Mouse (Mus musculus): ENCODE measurements at regions not wholly inside any gene's neighbourhood (a gene's known extent, or its start where the extent isn't known, plus 50 kb on each side); places are given as distances from the start of the nearest gene placed in this dataset.
A peak's percentile ranks its signal among the peaks of the same experiment; 100 is the strongest.

DNA sequence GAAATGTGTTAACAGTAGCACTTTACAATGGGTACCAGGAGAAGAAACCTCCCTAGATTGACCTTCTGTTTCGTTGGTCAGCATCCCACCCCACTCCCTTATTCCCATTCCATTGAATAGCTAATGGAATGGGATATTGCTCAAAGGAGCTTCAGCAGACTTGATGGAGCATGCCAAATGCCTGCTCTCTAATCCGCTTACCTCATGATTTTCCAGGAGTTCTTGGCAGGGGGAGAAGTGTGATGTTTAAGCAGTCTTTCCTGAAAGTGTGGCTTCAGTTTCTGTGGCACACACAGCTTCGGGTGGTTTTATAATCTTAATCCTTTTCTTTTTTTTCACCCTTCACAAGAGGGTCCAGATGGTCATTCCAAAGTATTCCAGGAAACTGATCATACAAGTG is 264.7 kb upstream of the Smarca2 start:
- no peaks in the 10 kb centered on the region for H3K9me3 ChIP-seq (replicated peaks; ENCODE audit: low read length)
- no peak overlapping the region for H3K9ac ChIP-seq (ENCODE audit: low read depth, low read length)
- TF ChIP-seq CTCF (IDR thresholded peaks at IDR 0.05; ENCODE audit: low read depth) = no peak
- DNase-seq (ENCODE audit: low spot score) (no peak), ATAC-seq (replicated peaks; ENCODE audit: low FRiP score, low read depth) (no peak)
- H3K4me2 ChIP-seq (ENCODE audit: low read length) = no peak overlapping the region
- no peak overlapping the region for H3K27ac ChIP-seq
- no peaks in the 10 kb centered on the region for H3K36me3 ChIP-seq (ENCODE audit: insufficient read depth, low read length)
- no peak overlapping the region for H3K4me3 ChIP-seq (replicated peaks; ENCODE audit: low read depth, low read length)
- WGBS = 63% methylated on average over 3 of the region's 3 CpGs
- no peaks in the 10 kb centered on the region for H3K27me3 ChIP-seq (ENCODE audit: insufficient read depth, low read length)
- no peaks in the 10 kb centered on the region for H3K4me1 ChIP-seq (replicated peaks; ENCODE audit: insufficient read depth, low read length)

DNA sequence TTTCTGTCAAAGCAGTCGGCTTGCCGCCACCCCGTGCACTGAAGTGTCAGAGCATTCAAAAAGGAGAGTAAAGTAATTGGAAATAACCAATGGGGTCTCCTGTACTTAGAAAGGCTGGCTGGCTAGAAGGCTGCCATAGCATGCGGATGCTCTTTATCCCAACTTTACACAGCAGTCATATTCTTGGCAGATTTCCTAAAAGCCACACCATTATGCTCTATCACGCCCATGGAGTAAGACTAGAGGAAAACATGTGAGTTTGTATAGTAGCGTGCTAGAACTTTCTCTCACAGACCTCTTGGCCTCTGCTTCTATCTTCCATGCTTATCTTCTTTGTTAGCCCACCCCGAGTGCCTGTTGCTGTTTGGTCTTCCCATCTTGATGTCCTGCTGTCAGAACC is 249.8 kb upstream of the Smarca2 start:
- ATAC-seq (replicated peaks; ENCODE audit: low FRiP score, low read depth) (no peak), DNase-seq (ENCODE audit: low spot score) (peak; percentile 8)
- 77% methylated on average over 7 of the region's 7 CpGs for WGBS
- no peak for TF ChIP-seq CTCF (IDR thresholded peaks at IDR 0.05; ENCODE audit: low read depth)
- H3K4me1 ChIP-seq (replicated peaks; ENCODE audit: insufficient read depth, low read length) = no peaks in the 10 kb centered on the region
- no peaks in the 10 kb centered on the region for H3K27me3 ChIP-seq (ENCODE audit: insufficient read depth, low read length)
- no peak overlapping the region for H3K4me3 ChIP-seq (replicated peaks; ENCODE audit: low read depth, low read length)
- H3K4me2 ChIP-seq (ENCODE audit: low read length) = no peak overlapping the region
- no peaks in the 10 kb centered on the region for H3K36me3 ChIP-seq (ENCODE audit: insufficient read depth, low read length)
- no peak overlapping the region for H3K9ac ChIP-seq (ENCODE audit: low read depth, low read length)
- no peaks in the 10 kb centered on the region for H3K9me3 ChIP-seq (replicated peaks; ENCODE audit: low read length)
- H3K27ac ChIP-seq = no peak overlapping the region

DNA sequence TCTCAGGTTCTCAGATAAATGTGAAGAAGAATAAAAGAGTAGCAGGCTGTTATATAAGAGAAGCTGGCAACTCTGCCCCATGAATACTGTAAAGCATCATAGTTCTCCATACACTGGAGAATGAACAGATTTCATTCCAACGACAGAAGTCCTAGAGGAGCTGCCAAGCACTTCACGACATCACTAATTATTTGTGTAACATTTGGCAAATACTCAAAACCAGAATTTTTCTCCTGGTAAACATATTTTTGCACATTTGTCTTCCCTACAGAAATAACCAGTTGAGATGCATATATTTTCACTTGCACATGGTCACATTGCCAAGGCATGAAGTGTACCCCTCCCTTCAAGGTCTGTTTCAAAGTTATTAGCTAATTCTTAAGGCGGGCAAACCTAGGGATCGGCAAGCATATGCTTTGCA is 220.9 kb upstream of the Smarca2 start:
- Histone ChIP-seq H3K4me3 (replicated peaks; ENCODE audit: low read depth, low read length) (no peak overlapping the region), H3K9me3 (replicated peaks; ENCODE audit: low read length) (no peaks in the 10 kb centered on the region), H3K27me3 (ENCODE audit: insufficient read depth, low read length) (no peaks in the 10 kb centered on the region), H3K4me2 (ENCODE audit: low read length) (no peak overlapping the region), H3K36me3 (ENCODE audit: insufficient read depth, low read length) (no peaks in the 10 kb centered on the region), H3K4me1 (replicated peaks; ENCODE audit: insufficient read depth, low read length) (no peaks in the 10 kb centered on the region), H3K9ac (ENCODE audit: low read depth, low read length) (no peak overlapping the region), H3K27ac (no peak overlapping the region)
- DNase-seq (ENCODE audit: low spot score) (no peak), ATAC-seq (replicated peaks; ENCODE audit: low FRiP score, low read depth) (no peak)
- WGBS = 79% methylated on average over 4 of the region's 4 CpGs
- no peak for TF ChIP-seq CTCF (IDR thresholded peaks at IDR 0.05; ENCODE audit: low read depth)

DNA sequence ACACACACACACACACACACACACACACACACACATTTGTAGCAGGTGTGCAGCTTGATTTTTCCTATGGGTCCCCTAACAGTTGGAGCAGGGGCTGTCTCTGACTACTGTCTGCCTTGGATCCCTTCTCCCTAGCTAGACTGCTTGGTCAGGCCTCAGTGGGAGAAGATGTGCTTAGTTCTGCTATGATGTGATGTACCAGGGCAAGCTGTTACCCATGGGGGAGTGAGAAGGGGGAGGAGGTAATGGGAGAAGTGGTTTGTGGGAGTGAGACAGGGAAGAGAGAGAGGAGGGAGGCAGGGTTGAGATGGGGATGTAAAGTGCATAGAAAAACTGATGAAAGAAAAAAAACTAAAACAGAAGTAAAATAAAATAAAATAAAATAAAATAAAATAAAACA is 218.8 kb upstream of the Smarca2 start:
- TF ChIP-seq CTCF (IDR thresholded peaks at IDR 0.05; ENCODE audit: low read depth) = no peak
- no peaks in the 10 kb centered on the region for H3K9me3 ChIP-seq (replicated peaks; ENCODE audit: low read length)
- H3K27ac ChIP-seq = no peak overlapping the region
- H3K9ac ChIP-seq (ENCODE audit: low read depth, low read length) = no peak overlapping the region
- H3K4me3 ChIP-seq (replicated peaks; ENCODE audit: low read depth, low read length) = no peak overlapping the region
- ATAC-seq (replicated peaks; ENCODE audit: low FRiP score, low read depth) = no peak
- no peaks in the 10 kb centered on the region for H3K27me3 ChIP-seq (ENCODE audit: insufficient read depth, low read length)
- no peak overlapping the region for H3K4me2 ChIP-seq (ENCODE audit: low read length)
- H3K36me3 ChIP-seq (ENCODE audit: insufficient read depth, low read length) = no peaks in the 10 kb centered on the region
- DNase-seq (ENCODE audit: low spot score) = peak; percentile 2
- no peaks in the 10 kb centered on the region for H3K4me1 ChIP-seq (replicated peaks; ENCODE audit: insufficient read depth, low read length)

DNA sequence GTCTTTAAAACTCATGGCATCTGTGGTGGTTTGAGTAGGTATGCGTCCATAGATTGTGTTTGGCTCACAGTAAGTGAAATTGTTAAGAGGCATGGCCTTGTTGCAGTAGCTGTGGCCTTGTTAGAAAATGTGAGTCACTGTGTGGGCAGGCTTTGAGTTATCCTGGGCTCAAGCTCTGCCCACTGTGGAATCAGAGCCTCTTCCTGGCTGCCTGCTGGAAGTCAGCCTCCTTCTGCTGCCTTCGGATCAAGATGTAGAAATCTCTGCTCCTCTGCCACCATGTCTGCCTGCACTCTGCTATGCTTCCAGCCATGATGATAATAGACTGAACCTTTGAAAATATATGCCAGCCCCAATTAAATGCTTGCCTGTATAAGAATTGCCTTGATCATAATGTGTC is 192.2 kb upstream of the Smarca2 start:
- no peak overlapping the region for H3K27ac ChIP-seq
- no peaks in the 10 kb centered on the region for H3K27me3 ChIP-seq (ENCODE audit: insufficient read depth, low read length)
- 82% methylated on average over 2 of the region's 2 CpGs for WGBS
- no peak overlapping the region for H3K4me2 ChIP-seq (ENCODE audit: low read length)
- no peaks in the 10 kb centered on the region for H3K36me3 ChIP-seq (ENCODE audit: insufficient read depth, low read length)
- TF ChIP-seq CTCF (IDR thresholded peaks at IDR 0.05; ENCODE audit: low read depth) = no peak
- H3K9ac ChIP-seq (ENCODE audit: low read depth, low read length) = no peak overlapping the region
- ATAC-seq (replicated peaks; ENCODE audit: low FRiP score, low read depth) = no peak
- H3K4me1 ChIP-seq (replicated peaks; ENCODE audit: insufficient read depth, low read length) = no peaks in the 10 kb centered on the region
- no peak for DNase-seq (ENCODE audit: low spot score)
- no peak overlapping the region for H3K4me3 ChIP-seq (replicated peaks; ENCODE audit: low read depth, low read length)
- H3K9me3 ChIP-seq (replicated peaks; ENCODE audit: low read length) = no peaks in the 10 kb centered on the region

DNA sequence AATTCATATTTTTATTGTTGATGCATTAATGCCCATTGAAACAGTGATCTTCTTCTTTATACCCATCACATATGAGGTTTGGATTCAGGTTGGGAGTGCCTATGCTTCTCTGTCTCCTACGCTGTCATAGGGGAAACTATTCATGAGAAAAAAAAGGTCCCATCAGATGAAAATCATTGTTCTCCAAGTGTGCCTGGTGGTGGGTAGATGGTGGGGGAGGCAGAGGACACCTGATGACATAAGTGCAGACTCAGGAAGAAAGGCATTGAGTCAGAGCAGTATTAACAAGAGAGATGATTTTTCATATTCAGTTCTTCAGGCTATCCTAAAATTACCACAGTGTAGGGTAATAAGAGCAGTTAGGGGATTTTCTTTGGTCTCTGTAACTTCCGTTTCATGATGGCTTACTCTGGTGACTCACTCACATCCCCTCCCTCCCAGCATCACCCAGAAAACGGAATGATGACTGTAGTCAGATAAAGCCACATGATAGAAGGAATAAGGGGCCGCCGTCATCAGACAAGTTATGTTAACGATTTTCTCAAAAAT is 190.3 kb upstream of the Smarca2 start:
- no peak overlapping the region for H3K4me2 ChIP-seq (ENCODE audit: low read length)
- H3K4me1 ChIP-seq (replicated peaks; ENCODE audit: insufficient read depth, low read length) = no peaks in the 10 kb centered on the region
- H3K27me3 ChIP-seq (ENCODE audit: insufficient read depth, low read length) = no peaks in the 10 kb centered on the region
- no peaks in the 10 kb centered on the region for H3K36me3 ChIP-seq (ENCODE audit: insufficient read depth, low read length)
- 79% methylated on average over 6 of the region's 6 CpGs for WGBS
- H3K27ac ChIP-seq = no peak overlapping the region
- no peak for ATAC-seq (replicated peaks; ENCODE audit: low FRiP score, low read depth)
- H3K4me3 ChIP-seq (replicated peaks; ENCODE audit: low read depth, low read length) = no peak overlapping the region
- H3K9ac ChIP-seq (ENCODE audit: low read depth, low read length) = no peak overlapping the region
- no peak for DNase-seq (ENCODE audit: low spot score)
- TF ChIP-seq CTCF (IDR thresholded peaks at IDR 0.05; ENCODE audit: low read depth) = no peak
- no peaks in the 10 kb centered on the region for H3K9me3 ChIP-seq (replicated peaks; ENCODE audit: low read length)

DNA sequence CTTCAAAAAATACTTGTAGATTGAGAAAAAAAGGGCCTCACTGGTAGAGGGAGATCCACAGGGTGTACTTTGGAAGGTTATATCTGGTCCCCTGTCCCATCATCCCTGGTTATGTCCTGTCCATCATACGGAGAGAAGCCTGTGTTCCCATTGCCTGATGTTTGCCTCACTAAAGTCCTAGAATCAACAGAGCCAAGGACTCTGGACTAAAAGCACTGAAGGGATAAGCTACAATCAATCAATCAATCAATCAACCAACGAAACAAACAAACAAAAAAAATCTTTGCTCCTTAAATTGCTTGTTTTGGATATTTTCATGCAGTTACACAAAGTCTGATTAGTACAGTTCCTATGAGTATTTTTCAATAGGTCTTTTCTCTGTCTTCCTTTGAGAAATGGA is 185.1 kb upstream of the Smarca2 start:
- WGBS = 71% methylated on average over 2 of the region's 2 CpGs

More for the DNA sequence above, 185.1 kb upstream of the Smarca2 start:
- Histone ChIP-seq H3K4me3 (replicated peaks; ENCODE audit: low read depth, low read length) (no peak overlapping the region), H3K27me3 (ENCODE audit: insufficient read depth, low read length) (no peaks in the 10 kb centered on the region), H3K4me1 (replicated peaks; ENCODE audit: insufficient read depth, low read length) (no peaks in the 10 kb centered on the region), H3K9ac (ENCODE audit: low read depth, low read length) (no peak overlapping the region), H3K9me3 (replicated peaks; ENCODE audit: low read length) (no peaks in the 10 kb centered on the region), H3K27ac (no peak overlapping the region), H3K36me3 (ENCODE audit: insufficient read depth, low read length) (no peaks in the 10 kb centered on the region), H3K4me2 (ENCODE audit: low read length) (no peak overlapping the region)
- DNase-seq (ENCODE audit: low spot score) = no peak
- ATAC-seq (replicated peaks; ENCODE audit: low FRiP score, low read depth) = no peak
- no peak for TF ChIP-seq CTCF (IDR thresholded peaks at IDR 0.05; ENCODE audit: low read depth)

Data from kidney, postnatal 0 days (tissue).